Mouse (Mus musculus) neural tube, embryonic 14.5 days (tissue): Measurements from ENCODE around the gene Treml4. TPM values are rescaled to one million over a fixed set of nuclear protein-coding genes. Genes with fewer than 3 reads are reported as not detected.
"Not testable (repeated sequence)": the region's sequence is repeated elsewhere in the genome, so short reads cannot be mapped to it uniquely, and the experiment has no call there.

Experiments
- ATAC-seq: fragments of 200-750 bp; cut with Nextera tagmentation; 2 replicates; pipeline ENCODE4 v1.8.0; 2017; ENCODE audit warnings: low read depth, mild to moderate bottlenecking, moderate TSS enrichment, moderate library complexity
- H3K27ac ChIP-seq: fragments of 300-500 bp; sonication (generic); 2 replicates; pipeline ENCODE4 v1.5.1; 2014; ENCODE audit warnings: low read depth, mild to moderate bottlenecking, control low read depth, low read length, moderate library complexity, mixed read lengths
- H3K27me3 ChIP-seq: fragments of 300-500 bp; sonication (generic); 2 replicates; pipeline ENCODE4 v1.6.1; 2014; ENCODE audit warnings: low read length; ENCODE audit not compliant: control insufficient read depth, insufficient read depth
- H3K36me3 ChIP-seq: fragments of 300-500 bp; sonication (generic); 2 replicates; pipeline ENCODE4 v1.6.1; 2014; ENCODE audit warnings: low read length, mixed read lengths; ENCODE audit not compliant: control insufficient read depth, insufficient read depth
- H3K4me1 ChIP-seq: fragments of 300-500 bp; sonication (generic); 2 replicates; pipeline ENCODE4 v1.6.1; 2014; ENCODE audit warnings: low read length; ENCODE audit not compliant: control insufficient read depth, insufficient read depth
- H3K4me2 ChIP-seq: fragments of 300-500 bp; sonication (generic); 2 replicates; pipeline ENCODE4 v1.6.1; 2014; ENCODE audit warnings: mild to moderate bottlenecking, low read depth, low read length, control low read depth
- H3K4me3 ChIP-seq: fragments of 300-500 bp; sonication (generic); 2 replicates; pipeline ENCODE4 v1.5.1; 2014; ENCODE audit warnings: low read depth, low read length, control low read depth, mixed read lengths
- H3K9ac ChIP-seq: fragments of 300-500 bp; sonication (generic); replicated peaks from 2 replicates; pipeline ENCODE4 v1.6.1; 2014; ENCODE audit warnings: low read depth, mild to moderate bottlenecking, control low read depth, low read length, mixed read lengths
- H3K9me3 ChIP-seq: fragments of 300-500 bp; sonication (generic); 2 replicates; pipeline ENCODE4 v1.6.1; 2016; ENCODE audit warnings: low read length; ENCODE audit not compliant: control insufficient read depth
- WGBS: fragments of 180-500 bp; shearing (Covaris S2); extraction: QIAGEN DNeasy Blood & Tissue Kit; methylation state at CpG from one replicate; pipeline ENCODE4 v1.1.7; 2014; 5-methylcytosine and 5-hydroxymethylcytosine counted together
- polyA plus RNA-seq: library from polyadenylated mRNA; unstranded; fragments of >200 nt; fragmentation: Nextera tagmentation; extraction: Ambion mirVana; gene quantifications from 2 replicates; pipeline ENCODE4 v1.2.1, GENCODE M21; 2014

Gene Treml4
- polyA plus RNA-seq, 1 experiment from 2014 or later = 0.13 TPM

GRCm38 (mm10) chr17:48301792-48302191, 37.7 kb downstream of the Treml4 start:
- H3K9me3 ChIP-seq = no peaks in the 10 kb centered on the region
- H3K4me2 ChIP-seq = no peak overlapping the region
- H3K4me1 ChIP-seq = no peaks in the 10 kb centered on the region
- H3K9ac ChIP-seq = no peak overlapping the region
- no peaks in the 10 kb centered on the region for H3K27me3 ChIP-seq
- no peaks in the 10 kb centered on the region for H3K36me3 ChIP-seq
- no peak overlapping the region for H3K27ac ChIP-seq
- H3K4me3 ChIP-seq = no peak overlapping the region
- 91% methylated on average over 5 of the region's 5 CpGs for WGBS
- no peak for ATAC-seq

- Histone ChIP-seq H3K9ac (no peak overlapping the region), H3K4me1 (no peaks in the 10 kb centered on the region), H3K27ac (no peak overlapping the region), H3K36me3 (no peaks in the 10 kb centered on the region), H3K4me2 (no peak overlapping the region), H3K27me3 (no peaks in the 10 kb centered on the region), H3K9me3 (no peaks in the 10 kb centered on the region), H3K4me3 (no peak overlapping the region)
- WGBS = 76% methylated on average over 2 of the region's 2 CpGs
- ATAC-seq = no peak
Measured at GRCm38 (mm10) chr17:48312124-48312523, 48.0 kb downstream of the Treml4 start.

GRCm38 (mm10) chr17:48315905-48316579, 51.9 kb downstream of the Treml4 start, which contains the start of gene B430306N03Rik:
B430306N03Rik (plus strand) TSS chr17:48316141.
- not testable (repeated sequence) for H3K27ac ChIP-seq, H3K4me2 ChIP-seq, H3K9ac ChIP-seq, ATAC-seq, H3K4me3 ChIP-seq, H3K27me3 ChIP-seq, H3K4me1 ChIP-seq, H3K9me3 ChIP-seq, H3K36me3 ChIP-seq
- WGBS = 91% methylated on average over 3 of the region's 3 CpGs

GRCm38 (mm10) chr17:48318686-48319085, 54.6 kb downstream of the Treml4 start:
- WGBS = 88% methylated on average over 1 of the region's 1 CpGs
- no peak overlapping the region for H3K27ac ChIP-seq
- H3K36me3 ChIP-seq = no peaks in the 10 kb centered on the region
- no peak overlapping the region for H3K4me3 ChIP-seq
- no peak overlapping the region for H3K4me2 ChIP-seq
- H3K4me1 ChIP-seq = no peaks in the 10 kb centered on the region
- H3K9ac ChIP-seq = no peak overlapping the region
- H3K9me3 ChIP-seq = no peaks in the 10 kb centered on the region
- ATAC-seq = no peak
- H3K27me3 ChIP-seq = no peaks in the 10 kb centered on the region

GRCm38 (mm10) chr17:48321279-48321678, 57.2 kb downstream of the Treml4 start:
- Histone ChIP-seq H3K4me1 (no peaks in the 10 kb centered on the region), H3K4me2 (no peak overlapping the region), H3K9me3 (no peaks in the 10 kb centered on the region), H3K36me3 (no peaks in the 10 kb centered on the region), H3K27me3 (no peaks in the 10 kb centered on the region), H3K27ac (no peak overlapping the region), H3K9ac (no peak overlapping the region), H3K4me3 (no peak overlapping the region)
- no peak for ATAC-seq
- 82% methylated on average over 2 of the region's 2 CpGs for WGBS

GRCm38 (mm10) chr17:48323236-48323635, 59.1 kb downstream of the Treml4 start:
- Histone ChIP-seq H3K9me3 (no peaks in the 10 kb centered on the region), H3K4me1 (no peaks in the 10 kb centered on the region), H3K9ac (no peak overlapping the region), H3K4me3 (no peak overlapping the region), H3K36me3 (no peaks in the 10 kb centered on the region), H3K27ac (no peak overlapping the region), H3K4me2 (no peak overlapping the region), H3K27me3 (no peaks in the 10 kb centered on the region)
- ATAC-seq = no peak
- WGBS = 60% methylated on average over 3 of the region's 3 CpGs

GRCm38 (mm10) chr17:48324258-48324657, 60.2 kb downstream of the Treml4 start:
- ATAC-seq = no peak
- no peak overlapping the region for H3K4me3 ChIP-seq
- H3K27ac ChIP-seq = no peak overlapping the region
- no peak overlapping the region for H3K4me2 ChIP-seq
- no peaks in the 10 kb centered on the region for H3K27me3 ChIP-seq
- H3K4me1 ChIP-seq = no peaks in the 10 kb centered on the region
- no peaks in the 10 kb centered on the region for H3K36me3 ChIP-seq
- H3K9ac ChIP-seq = no peak overlapping the region
- H3K9me3 ChIP-seq = no peaks in the 10 kb centered on the region
- 95% methylated on average over 5 of the region's 5 CpGs for WGBS

Other genes with a start within 250 kb of the Treml4 start
- gene 1700122O11Rik, start 226.0 kb upstream of the Treml4 start, polyA plus RNA-seq = not detected in 2 replicates
- gene 1700067P10Rik, start 175.0 kb upstream of the Treml4 start, polyA plus RNA-seq = not detected in 2 replicates
- gene 9830107B12Rik, start 118.0 kb upstream of the Treml4 start, polyA plus RNA-seq = not detected in 2 replicates
- gene A530064D06Rik, start 97.0 kb upstream of the Treml4 start, polyA plus RNA-seq = not detected in 2 replicates
- gene Trem1, start 31.5 kb upstream of the Treml4 start, polyA plus RNA-seq = not detected in 2 replicates
- not detected in 2 replicates for gene Trem3, start 16.5 kb upstream of the Treml4 start, polyA plus RNA-seq
- 0.05 TPM in 1 of 2 replicates, not detected in the other for gene Treml2, start 35.2 kb downstream of the Treml4 start, polyA plus RNA-seq
- gene B430306N03Rik, start 51.8 kb downstream of the Treml4 start, polyA plus RNA-seq = 0.27 TPM in 1 of 2 replicates, not detected in the other
- 5.2 and 5.4 TPM in 2 replicates for gene Trem2, start 82.1 kb downstream of the Treml4 start, polyA plus RNA-seq
- 0.44 TPM in 1 of 2 replicates, not detected in the other for gene Treml1, start 95.6 kb downstream of the Treml4 start, polyA plus RNA-seq
- gene Nfya, start 145.6 kb downstream of the Treml4 start, polyA plus RNA-seq = 16.2 and 16.3 TPM in 2 replicates
- 35.7 and 37.8 TPM in 2 replicates for gene Oard1, start 145.7 kb downstream of the Treml4 start, polyA plus RNA-seq
- gene Apobec2, start 168.6 kb downstream of the Treml4 start, polyA plus RNA-seq = 0.75 and 0.99 TPM in 2 replicates
- gene Tspo2, start 187.2 kb downstream of the Treml4 start, polyA plus RNA-seq = 1.6 and 1.8 TPM in 2 replicates
- 0.31 TPM in 1 of 2 replicates, not detected in the other for gene Unc5cl, start 190.6 kb downstream of the Treml4 start, polyA plus RNA-seq